Mouse (Mus musculus) neutrophil, adult 5-6 weeks (primary cell): Measurements from ENCODE around the gene Vac14. TPM values are rescaled to one million over a fixed set of nuclear protein-coding genes. Genes with fewer than 3 reads are reported as not detected.

ENCODE experiments used
- ATAC-seq: fragments of 151-379, 151-347 bp; 2 replicates; pipeline ENCODE4 v1.8.0; 2017; ENCODE audit warnings: mild to moderate bottlenecking, moderate TSS enrichment; ENCODE audit not compliant: insufficient number of reproducible peaks, poor library complexity, low FRiP score, severe bottlenecking; ENCODE audit errors: extremely low read depth
- total RNA-seq: library from RNA; stranded (forward); fragments of 200-1000 nt; gene quantifications from 2 replicates; pipeline ENCODE4 v1.2.3, GENCODE M21; 2017

Gene Vac14
- total RNA-seq, 1 experiment from 2014 or later, result 26.2 TPM

- ATAC-seq, result no peak
These were observed 54.8 kb downstream of the Vac14 start for GRCm38 (mm10) chr8:110673168-110673567.

GRCm38 (mm10) chr8:110674589-110674988, 56.2 kb downstream of the Vac14 start:
- ATAC-seq, result no peak

- no peak for ATAC-seq
These were observed 58.3 kb downstream of the Vac14 start for GRCm38 (mm10) chr8:110676702-110677101.

GRCm38 (mm10) chr8:110677174-110677660, 58.8 kb downstream of the Vac14 start:
- ATAC-seq, result no peak

GRCm38 (mm10) chr8:110678989-110679388, 60.6 kb downstream of the Vac14 start:
- ATAC-seq, result no peak

- no peak for ATAC-seq
These were observed 69.3 kb downstream of the Vac14 start for GRCm38 (mm10) chr8:110687726-110688125.

GRCm38 (mm10) chr8:110689961-110690360, 71.6 kb downstream of the Vac14 start:
- no peak for ATAC-seq

- ATAC-seq, result no peak
These were observed 75.8 kb downstream of the Vac14 start for GRCm38 (mm10) chr8:110694226-110694625.

GRCm38 (mm10) chr8:110694826-110695225, 76.4 kb downstream of the Vac14 start:
- no peak for ATAC-seq

GRCm38 (mm10) chr8:110695431-110695830, 77.0 kb downstream of the Vac14 start:
- ATAC-seq, result no peak

- no peak for ATAC-seq
These were observed 77.7 kb downstream of the Vac14 start for GRCm38 (mm10) chr8:110696051-110696450.

GRCm38 (mm10) chr8:110697571-110697970, 79.2 kb downstream of the Vac14 start:
- ATAC-seq, result no peak

- ATAC-seq, result no peak
These were observed 79.7 kb downstream of the Vac14 start for GRCm38 (mm10) chr8:110698098-110698497.

- ATAC-seq, result no peak
These were observed 81.1 kb downstream of the Vac14 start for GRCm38 (mm10) chr8:110699501-110699900.

GRCm38 (mm10) chr8:110700561-110700960, 82.2 kb downstream of the Vac14 start:
- ATAC-seq, result no peak

GRCm38 (mm10) chr8:110702636-110703459, 84.5 kb downstream of the Vac14 start:
- no peak for ATAC-seq

GRCm38 (mm10) chr8:110703460-110704061, 85.2 kb downstream of the Vac14 start:
- ATAC-seq, result no peak

GRCm38 (mm10) chr8:110704103-110704502, 85.7 kb downstream of the Vac14 start:
- no peak for ATAC-seq

GRCm38 (mm10) chr8:110705391-110706287, 87.3 kb downstream of the Vac14 start:
- no peak for ATAC-seq
